8 mouse cellular contexts compared by ENCODE assay signal in genomic region chr11:69672211-69672706, GRCm38 (mm10). TPM values are rescaled to one million over a fixed set of nuclear protein-coding genes. Genes with fewer than 3 reads are reported as not detected.
DNase-seq lines count a peak whose midpoint lies in the region; ATAC-seq and TF ChIP-seq lines count a peak whose summit lies in the region.

Eif4a1 (minus strand) TSS chr11:69672423.

- WGBS in heart, embryonic 12.5 days: under 1% methylated on average over 36 of the region's 36 CpGs
- WGBS in kidney, postnatal 0 days: 0% methylated on average over 36 of the region's 36 CpGs
- WGBS in liver, embryonic 11.5 days: under 1% methylated on average over 36 of the region's 36 CpGs
- under 1% methylated on average over 36 of the region's 36 CpGs for WGBS in stomach, embryonic 14.5 days

- DNase-seq in CD4-positive helper T cell, adult 2 months (ENCODE audit: low read depth, low spot score): peak; percentile 100
- peak; percentile 100 for DNase-seq in brain, embryonic 18.5 days (ENCODE audit: low read depth, low spot score)
- peak; percentile 100 for DNase-seq in kidney, postnatal 0 days (ENCODE audit: low spot score)
- DNase-seq in liver, embryonic 11.5 days (ENCODE audit: low spot score): peak; percentile 98
- DNase-seq in naive thymus-derived CD4-positive, alpha-beta T cell, adult 2 months (ENCODE audit: low read depth): peak; percentile 100

- no peaks in the 10 kb centered on the region for H3K9me3 ChIP-seq in heart, embryonic 12.5 days (replicated peaks)
- H3K9me3 ChIP-seq in kidney, postnatal 0 days (replicated peaks; ENCODE audit: low read length): no peaks in the 10 kb centered on the region
- H3K9me3 ChIP-seq in liver, embryonic 11.5 days (ENCODE audit: control insufficient read depth, low read length): no peaks in the 10 kb centered on the region
- H3K9me3 ChIP-seq in stomach, embryonic 14.5 days (ENCODE audit: control insufficient read depth, low read depth, low read length): no peaks in the 10 kb centered on the region

- H3K36me3 ChIP-seq in heart, embryonic 12.5 days: peaks cover 80% of the 10 kb centered on the region
- peaks cover 50% of the 10 kb centered on the region for H3K36me3 ChIP-seq in kidney, postnatal 0 days (ENCODE audit: insufficient read depth, low read length)
- H3K36me3 ChIP-seq in liver, embryonic 11.5 days (ENCODE audit: control insufficient read depth, insufficient read depth, low read length): peaks cover 54% of the 10 kb centered on the region
- H3K36me3 ChIP-seq in stomach, embryonic 14.5 days (ENCODE audit: control insufficient read depth, insufficient read depth, low read length): peaks cover 72% of the 10 kb centered on the region

- H3K4me1 ChIP-seq in heart, embryonic 12.5 days (replicated peaks): peaks cover 25% of the 10 kb centered on the region
- peaks cover 9% of the 10 kb centered on the region; the same call in 1 of the 2 replicates for H3K4me1 ChIP-seq in kidney, postnatal 0 days (replicated peaks; ENCODE audit: insufficient read depth, low read length)
- peaks cover 17% of the 10 kb centered on the region for H3K4me1 ChIP-seq in liver, embryonic 11.5 days (replicated peaks; ENCODE audit: control insufficient read depth, insufficient read depth, low read length)
- peaks cover 14% of the 10 kb centered on the region; the same call in 1 of the 2 replicates for H3K4me1 ChIP-seq in stomach, embryonic 14.5 days (ENCODE audit: control insufficient read depth, insufficient read depth, low read length)

- H3K4me2 ChIP-seq in heart, embryonic 12.5 days: peak within 1 kb of the TSS; percentile 100
- H3K4me2 ChIP-seq in kidney, postnatal 0 days (ENCODE audit: low read length): peak within 1 kb of the TSS; percentile 68
- peak within 1 kb of the TSS; percentile 96 for H3K4me2 ChIP-seq in liver, embryonic 11.5 days
- H3K4me2 ChIP-seq in stomach, embryonic 14.5 days (replicated peaks; ENCODE audit: low read depth, low read length): peak within 1 kb of the TSS; percentile 97

- peak within 1 kb of the TSS; percentile 100 for H3K9ac ChIP-seq in heart, embryonic 12.5 days
- H3K9ac ChIP-seq in kidney, postnatal 0 days (ENCODE audit: low read depth, low read length): peak within 1 kb of the TSS; percentile 99
- peak within 1 kb of the TSS; percentile 100 for H3K9ac ChIP-seq in liver, embryonic 11.5 days (ENCODE audit: low read depth, low read length)
- peak within 1 kb of the TSS; percentile 99 for H3K9ac ChIP-seq in stomach, embryonic 14.5 days (replicated peaks; ENCODE audit: low read depth, low read length)

- TF ChIP-seq CTCF in kidney, postnatal 0 days (IDR thresholded peaks at IDR 0.05; ENCODE audit: low read depth): peak; percentile 14; the same call in 1 of the 2 replicates

- peak within 1 kb of the TSS; percentile 98 for H3K27ac ChIP-seq in heart, embryonic 12.5 days (ENCODE audit: poor library complexity, severe bottlenecking)
- H3K27ac ChIP-seq in kidney, postnatal 0 days: peak within 1 kb of the TSS; percentile 99
- H3K27ac ChIP-seq in liver, embryonic 11.5 days (ENCODE audit: low read depth, low read length): peak within 1 kb of the TSS; percentile 95
- H3K27ac ChIP-seq in stomach, embryonic 14.5 days (ENCODE audit: low read length): peak within 1 kb of the TSS; percentile 99

- H3K4me3 ChIP-seq in heart, embryonic 12.5 days: peak within 1 kb of the TSS; percentile 98
- H3K4me3 ChIP-seq in kidney, postnatal 0 days (replicated peaks; ENCODE audit: low read depth, low read length): peak within 1 kb of the TSS; percentile 99
- peak within 1 kb of the TSS; percentile 81 for H3K4me3 ChIP-seq in liver, embryonic 11.5 days (ENCODE audit: low read depth, low read length)
- peak within 1 kb of the TSS; percentile 100 for H3K4me3 ChIP-seq in stomach, embryonic 14.5 days (ENCODE audit: low read depth, low read length)

- ATAC-seq in erythroid progenitor cell, adult 5-6 weeks (replicated peaks; ENCODE audit: low FRiP score, poor library complexity, severe bottlenecking): peak; percentile 89
- peak; percentile 97 for ATAC-seq in heart, embryonic 12.5 days (ENCODE audit: insufficient number of reproducible peaks, low FRiP score)
- ATAC-seq in kidney, postnatal 0 days (replicated peaks; ENCODE audit: low FRiP score, low read depth): peak; percentile 94
- peak; percentile 97 for ATAC-seq in liver, embryonic 11.5 days (replicated peaks; ENCODE audit: low FRiP score)
- ATAC-seq in stomach, embryonic 14.5 days (ENCODE audit: insufficient number of reproducible peaks, insufficient read depth, low FRiP score, low read depth): peak; percentile 98

- H3K27me3 ChIP-seq in heart, embryonic 12.5 days (replicated peaks): no peaks in the 10 kb centered on the region
- no peaks in the 10 kb centered on the region for H3K27me3 ChIP-seq in kidney, postnatal 0 days (ENCODE audit: insufficient read depth, low read length)
- H3K27me3 ChIP-seq in liver, embryonic 11.5 days (replicated peaks; ENCODE audit: control insufficient read depth, insufficient read depth, low read length): no peaks in the 10 kb centered on the region
- no peaks in the 10 kb centered on the region for H3K27me3 ChIP-seq in stomach, embryonic 14.5 days (ENCODE audit: control insufficient read depth, insufficient read depth, low read length)

RNA-seq across cellular contexts. Expression of gene Eif4a1, which starts in this region (rescaled TPM):
- total RNA-seq in erythroid progenitor cell, adult 5-6 weeks (2015; ENCODE audit: low replicate concordance): 233 and 247 TPM in 2 replicates
- 229 and 230 TPM in 2 replicates for total RNA-seq in erythroid progenitor cell, adult 5-6 weeks (2017; ENCODE audit: low replicate concordance)
- 404 and 420 TPM in 2 replicates for polyA plus RNA-seq in heart, embryonic 12.5 days (2016; fragmentation: Nextera tagmentation; extraction: Ambion mirVana)
- 468 and 493 TPM in 2 replicates for polyA plus RNA-seq in kidney, postnatal 0 days (2015; fragmentation: Nextera tagmentation; extraction: Ambion mirVana)
- polyA plus RNA-seq in liver, embryonic 11.5 days (2014; fragmentation: Nextera tagmentation; extraction: Ambion mirVana): 755 and 757 TPM in 2 replicates
- polyA plus RNA-seq in stomach, embryonic 14.5 days (2014; fragmentation: Nextera tagmentation; extraction: Ambion mirVana): 654 and 666 TPM in 2 replicates

Comparison
In these comparisons a context has a peak if more than half of its experiments do, and no peak if none do; other contexts are left out.
1. Peak in every context shown above with its lines: DNase-seq, ATAC-seq, H3K4me3 ChIP-seq and H3K27ac ChIP-seq.